Mouse (Mus musculus) small intestine, adult 2 months (tissue): Measurements from ENCODE around the gene Traip.

Experiments used
- CTCF ChIP-seq: fragments of 200-500 bp; IDR thresholded peaks from 2 replicates; pipeline ENCODE4 v1.5.1; 2012; ENCODE audit warnings: low read depth, mild to moderate bottlenecking, control low read depth, inconsistent platforms, low read length, moderate library complexity, mixed read lengths; ENCODE audit not compliant: insufficient replicate concordance, insufficient read length; ENCODE audit errors: extremely low read depth
- POLR2A ChIP-seq: fragments of 200-500 bp; IDR thresholded peaks from 2 replicates; pipeline ENCODE4 v1.6.1; 2012; ENCODE audit warnings: low read depth, mild to moderate bottlenecking, control low read depth, inconsistent platforms, low read length, moderate library complexity

DNA sequence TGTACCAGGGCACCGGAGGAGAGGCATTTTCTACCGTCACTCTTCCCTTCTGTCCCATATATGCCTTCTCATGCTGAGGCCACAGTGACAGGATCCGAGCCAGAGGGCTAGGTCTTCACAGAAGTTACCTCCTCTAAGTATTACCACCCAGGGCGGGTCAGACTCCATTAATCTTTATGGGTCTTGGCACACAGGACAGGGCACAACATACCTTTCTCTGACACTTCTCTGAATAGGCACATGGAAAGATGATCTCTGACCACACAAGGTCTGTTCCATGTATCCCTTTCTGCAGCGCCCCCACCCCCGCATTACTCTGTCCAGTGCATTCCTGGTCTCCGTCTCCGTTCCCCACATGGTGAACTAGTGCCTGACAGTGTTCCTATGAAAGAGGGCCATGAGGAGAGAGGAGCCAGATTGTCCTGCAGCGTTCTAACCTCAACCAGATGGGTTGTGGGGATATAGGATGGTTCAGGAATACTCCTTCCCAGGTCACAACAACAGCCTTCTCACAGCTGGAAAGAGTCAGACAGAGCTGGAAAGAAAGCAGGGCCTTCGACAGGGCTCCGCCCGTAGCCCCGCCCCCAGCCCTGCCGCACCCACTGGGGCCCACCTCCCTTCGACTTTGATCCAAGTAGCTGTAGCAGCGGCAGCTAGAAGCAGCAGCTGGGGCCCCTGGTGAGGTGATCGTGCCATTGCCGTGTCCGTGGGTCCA, 43.5 kb upstream of the Traip start, which contains the start of gene Mst1r:
- TF ChIP-seq CTCF, result no peak; the same call in 1 of the 2 replicates
- peak; percentile 92 for TF ChIP-seq POLR2A
